Mouse (Mus musculus) forebrain, embryonic 15.5 days (tissue): ENCODE measurements around the gene Syk. TPM values are rescaled to one million over a fixed set of nuclear protein-coding genes. Genes with fewer than 3 reads are reported as not detected.

ENCODE experiments used
- ATAC-seq: fragments of 200-750 bp; cut with Nextera tagmentation; replicated peaks from 2 replicates; pipeline ENCODE4 v1.8.0; 2017; ENCODE audit warnings: mild to moderate bottlenecking, moderate TSS enrichment, moderate library complexity
- H3K27ac ChIP-seq: fragments of 300-500 bp; sonication (generic); replicated peaks from 2 replicates; pipeline ENCODE4 v1.5.1; 2015; ENCODE audit warnings: mild to moderate bottlenecking, inconsistent platforms
- H3K27me3 ChIP-seq: fragments of 300-500 bp; sonication (generic); 2 replicates; pipeline ENCODE4 v1.6.1; 2015; ENCODE audit warnings: inconsistent platforms
- H3K36me3 ChIP-seq: fragments of 300-500 bp; sonication (generic); 2 replicates; pipeline ENCODE4 v1.6.1; 2015; ENCODE audit warnings: mild to moderate bottlenecking, inconsistent platforms
- H3K4me1 ChIP-seq: fragments of 300-500 bp; sonication (generic); 2 replicates; pipeline ENCODE4 v1.6.1; 2015; ENCODE audit warnings: inconsistent platforms
- H3K4me2 ChIP-seq: fragments of 300-500 bp; sonication (generic); replicated peaks from 2 replicates; pipeline ENCODE4 v1.6.1; 2015; ENCODE audit warnings: mild to moderate bottlenecking, inconsistent platforms
- H3K4me3 ChIP-seq: fragments of 300-500 bp; sonication (generic); 2 replicates; pipeline ENCODE4 v1.5.1; 2015; ENCODE audit warnings: mild to moderate bottlenecking, inconsistent platforms
- H3K9ac ChIP-seq: fragments of 300-500 bp; sonication (generic); replicated peaks from 2 replicates; pipeline ENCODE4 v1.6.1; 2015; ENCODE audit warnings: mild to moderate bottlenecking, inconsistent platforms
- H3K9me3 ChIP-seq: fragments of 300-500 bp; sonication (generic); 2 replicates; pipeline ENCODE4 v1.6.1; 2016; ENCODE audit warnings: inconsistent platforms
- WGBS: fragments of 180-500 bp; shearing (Covaris S2); methylation state at CpG from one replicate; pipeline ENCODE4 v1.1.7; 2015; ENCODE audit warnings: mixed read lengths; 5-methylcytosine and 5-hydroxymethylcytosine counted together
- polyA plus RNA-seq: library from polyadenylated mRNA; unstranded; fragments of >200 nt; fragmentation: Nextera tagmentation; extraction: Ambion mirVana; gene quantifications from 2 replicates; pipeline ENCODE4 v1.2.1, GENCODE M21; 2015

Gene Syk
- polyA plus RNA-seq, 1 experiment from 2014 or later: 1.2 TPM

- peaks cover 34% of the 10 kb centered on the region for H3K27me3 ChIP-seq
- no peak overlapping the region for H3K4me2 ChIP-seq
- no peak for ATAC-seq
- peaks cover 9% of the 10 kb centered on the region for H3K4me1 ChIP-seq
- WGBS: 75% methylated on average over 17 of the region's 17 CpGs
- H3K9me3 ChIP-seq: no peaks in the 10 kb centered on the region
- H3K27ac ChIP-seq: no peak overlapping the region
- no peaks in the 10 kb centered on the region for H3K36me3 ChIP-seq
- H3K4me3 ChIP-seq: no peak overlapping the region
- H3K9ac ChIP-seq: no peak overlapping the region
Observed at GRCm38 (mm10) chr13:52584654-52585455, 1.9 kb downstream of the Syk start.

- H3K36me3 ChIP-seq: no peaks in the 10 kb centered on the region
- 94% methylated on average over 4 of the region's 4 CpGs for WGBS
- H3K9ac ChIP-seq: no peak overlapping the region
- H3K4me2 ChIP-seq: no peak overlapping the region
- no peaks in the 10 kb centered on the region for H3K9me3 ChIP-seq
- no peak for ATAC-seq
- peaks cover 19% of the 10 kb centered on the region for H3K27me3 ChIP-seq
- peaks cover 8% of the 10 kb centered on the region for H3K4me1 ChIP-seq
- H3K4me3 ChIP-seq: no peak overlapping the region
- H3K27ac ChIP-seq: no peak overlapping the region
Observed at GRCm38 (mm10) chr13:52587761-52588160, 4.8 kb downstream of the Syk start.

- Histone ChIP-seq H3K4me3 (no peak overlapping the region), H3K4me1 (no peaks in the 10 kb centered on the region), H3K36me3 (no peaks in the 10 kb centered on the region), H3K9me3 (no peaks in the 10 kb centered on the region), H3K4me2 (no peak overlapping the region), H3K27me3 (peaks cover 9% of the 10 kb centered on the region), H3K27ac (no peak overlapping the region), H3K9ac (no peak overlapping the region)
- no peak for ATAC-seq
- 90% methylated on average over 4 of the region's 4 CpGs for WGBS
Observed at GRCm38 (mm10) chr13:52589043-52589442, 6.1 kb downstream of the Syk start.

- no peak for ATAC-seq
- no peaks in the 10 kb centered on the region for H3K27me3 ChIP-seq
- WGBS: 92% methylated on average over 4 of the region's 4 CpGs
Observed at GRCm38 (mm10) chr13:52591831-52592230, 8.9 kb downstream of the Syk start.

GRCm38 (mm10) chr13:52596692-52597091 lies 13.7 kb downstream of the Syk start:
- no peaks in the 10 kb centered on the region for H3K27me3 ChIP-seq
- no peaks in the 10 kb centered on the region for H3K36me3 ChIP-seq
- H3K4me1 ChIP-seq: no peaks in the 10 kb centered on the region
- no peak overlapping the region for H3K4me3 ChIP-seq
- H3K9ac ChIP-seq: no peak overlapping the region
- WGBS: 86% methylated on average over 5 of the region's 5 CpGs
- H3K4me2 ChIP-seq: no peak overlapping the region
- no peaks in the 10 kb centered on the region for H3K9me3 ChIP-seq
- ATAC-seq: no peak
- H3K27ac ChIP-seq: no peak overlapping the region

More at GRCm38 (mm10) chr13:52591831-52592230, 8.9 kb downstream of the Syk start:
- no peak overlapping the region for H3K4me2 ChIP-seq
- no peaks in the 10 kb centered on the region for H3K36me3 ChIP-seq
- no peaks in the 10 kb centered on the region for H3K9me3 ChIP-seq
- no peak overlapping the region for H3K4me3 ChIP-seq
- H3K9ac ChIP-seq: no peak overlapping the region
- no peak overlapping the region for H3K27ac ChIP-seq
- H3K4me1 ChIP-seq: no peaks in the 10 kb centered on the region

GRCm38 (mm10) chr13:52597092-52597678 lies 14.2 kb downstream of the Syk start:
- no peak overlapping the region for H3K9ac ChIP-seq
- 87% methylated on average over 11 of the region's 11 CpGs for WGBS
- ATAC-seq: no peak

GRCm38 (mm10) chr13:52598233-52598632 lies 15.3 kb downstream of the Syk start:
- H3K27ac ChIP-seq: no peak overlapping the region
- no peaks in the 10 kb centered on the region for H3K27me3 ChIP-seq
- 63% methylated on average over 3 of the region's 3 CpGs for WGBS
- no peak for ATAC-seq
- no peaks in the 10 kb centered on the region for H3K36me3 ChIP-seq
- H3K4me2 ChIP-seq: no peak overlapping the region
- no peak overlapping the region for H3K4me3 ChIP-seq
- no peaks in the 10 kb centered on the region for H3K9me3 ChIP-seq
- no peaks in the 10 kb centered on the region for H3K4me1 ChIP-seq
- H3K9ac ChIP-seq: no peak overlapping the region

More at GRCm38 (mm10) chr13:52597092-52597678, 14.2 kb downstream of the Syk start:
- Histone ChIP-seq H3K4me3 (no peak overlapping the region), H3K27me3 (no peaks in the 10 kb centered on the region), H3K4me2 (no peak overlapping the region), H3K27ac (no peak overlapping the region), H3K36me3 (no peaks in the 10 kb centered on the region), H3K9me3 (no peaks in the 10 kb centered on the region), H3K4me1 (no peaks in the 10 kb centered on the region)

- Histone ChIP-seq H3K9ac (no peak overlapping the region), H3K27me3 (no peaks in the 10 kb centered on the region), H3K4me1 (peaks cover 3% of the 10 kb centered on the region; the same call in 1 of the 2 replicates), H3K4me2 (no peak overlapping the region), H3K9me3 (no peaks in the 10 kb centered on the region), H3K4me3 (no peak overlapping the region), H3K36me3 (no peaks in the 10 kb centered on the region), H3K27ac (no peak overlapping the region)
- 62% methylated on average over 4 of the region's 4 CpGs for WGBS
- ATAC-seq: no peak
Observed at GRCm38 (mm10) chr13:52600015-52600643, 17.2 kb downstream of the Syk start.

GRCm38 (mm10) chr13:52602752-52603151 lies 19.8 kb downstream of the Syk start:
- no peak overlapping the region for H3K9ac ChIP-seq
- H3K4me3 ChIP-seq: no peak overlapping the region
- H3K4me1 ChIP-seq: peaks cover 3% of the 10 kb centered on the region; the same call in 1 of the 2 replicates
- 72% methylated on average over 4 of the region's 4 CpGs for WGBS
- H3K9me3 ChIP-seq: no peaks in the 10 kb centered on the region
- H3K4me2 ChIP-seq: no peak overlapping the region
- no peak overlapping the region for H3K27ac ChIP-seq
- no peaks in the 10 kb centered on the region for H3K36me3 ChIP-seq
- H3K27me3 ChIP-seq: no peaks in the 10 kb centered on the region
- no peak for ATAC-seq

GRCm38 (mm10) chr13:52603704-52604349 lies 20.9 kb downstream of the Syk start:
- Histone ChIP-seq H3K36me3 (no peaks in the 10 kb centered on the region), H3K27me3 (no peaks in the 10 kb centered on the region), H3K27ac (no peak overlapping the region), H3K4me3 (no peak overlapping the region), H3K9me3 (no peaks in the 10 kb centered on the region), H3K4me1 (peaks cover 3% of the 10 kb centered on the region; the same call in 1 of the 2 replicates), H3K4me2 (no peak overlapping the region), H3K9ac (no peak overlapping the region)
- peak; percentile 41; the same call in 1 of the 2 replicates for ATAC-seq
- 81% methylated on average over 6 of the region's 6 CpGs for WGBS

GRCm38 (mm10) chr13:52605006-52605405 lies 22.0 kb downstream of the Syk start:
- Histone ChIP-seq H3K4me2 (no peak overlapping the region), H3K4me3 (no peak overlapping the region), H3K27ac (no peak overlapping the region), H3K36me3 (no peaks in the 10 kb centered on the region), H3K9me3 (no peaks in the 10 kb centered on the region), H3K4me1 (peaks cover 3% of the 10 kb centered on the region; the same call in 1 of the 2 replicates), H3K27me3 (no peaks in the 10 kb centered on the region), H3K9ac (no peak overlapping the region)
- no peak for ATAC-seq
- WGBS: 88% methylated on average over 3 of the region's 3 CpGs

- Histone ChIP-seq H3K27me3 (no peaks in the 10 kb centered on the region), H3K27ac (no peak overlapping the region), H3K4me1 (peaks cover 3% of the 10 kb centered on the region; the same call in 1 of the 2 replicates), H3K4me2 (no peak overlapping the region), H3K9me3 (no peaks in the 10 kb centered on the region), H3K4me3 (no peak overlapping the region), H3K36me3 (no peaks in the 10 kb centered on the region), H3K9ac (no peak overlapping the region)
- ATAC-seq: no peak
- 72% methylated on average over 4 of the region's 4 CpGs for WGBS
Observed at GRCm38 (mm10) chr13:52605911-52606310, 22.9 kb downstream of the Syk start.
